Mouse (Mus musculus) forebrain, embryonic 11.5 days (tissue): Measurements from ENCODE around the gene Blnk. TPM values are rescaled to one million over a fixed set of nuclear protein-coding genes. Genes with fewer than 3 reads are reported as not detected.
A peak's percentile ranks its signal among the peaks of the same experiment; 100 is the strongest.

Source experiments
- ATAC-seq: fragments of 200-750 bp; cut with Nextera tagmentation; replicated peaks from 2 replicates; pipeline ENCODE4 v1.8.0; 2017; ENCODE audit warnings: moderate TSS enrichment; ENCODE audit not compliant: low FRiP score
- DNase-seq: peaks from one replicate; pipeline ENCODE4 v3.0.0-alpha.2; 2017; ENCODE audit warnings: low spot score
- H3K27ac ChIP-seq: fragments of 300-500 bp; sonication (generic); 2 replicates; pipeline ENCODE4 v1.5.1; 2014; ENCODE audit warnings: low read depth, low read length
- H3K27me3 ChIP-seq: fragments of 300-500 bp; sonication (generic); 2 replicates; pipeline ENCODE4 v1.6.1; 2014; ENCODE audit warnings: mild to moderate bottlenecking, low read length, mixed read lengths; ENCODE audit not compliant: control insufficient read depth, insufficient read depth
- H3K36me3 ChIP-seq: fragments of 300-500 bp; sonication (generic); 2 replicates; pipeline ENCODE4 v1.6.1; 2014; ENCODE audit warnings: mild to moderate bottlenecking, low read length, moderate library complexity, mixed read lengths; ENCODE audit not compliant: control insufficient read depth, insufficient read depth
- H3K4me1 ChIP-seq: fragments of 300-500 bp; sonication (generic); replicated peaks from 2 replicates; pipeline ENCODE4 v1.6.1; 2014; ENCODE audit warnings: low read length, mixed read lengths; ENCODE audit not compliant: control insufficient read depth, insufficient read depth
- H3K4me2 ChIP-seq: fragments of 300-500 bp; sonication (generic); 2 replicates; pipeline ENCODE4 v1.6.1; 2014; ENCODE audit warnings: low read depth, mild to moderate bottlenecking, low read length, moderate library complexity, mixed read lengths; ENCODE audit not compliant: severe bottlenecking
- H3K4me3 ChIP-seq: fragments of 300-500 bp; sonication (generic); 2 replicates; pipeline ENCODE4 v1.5.1; 2014; ENCODE audit warnings: low read depth, low read length
- H3K9ac ChIP-seq: fragments of 300-500 bp; sonication (generic); 2 replicates; pipeline ENCODE4 v1.6.1; 2014; ENCODE audit warnings: low read length
- H3K9me3 ChIP-seq: fragments of 300-500 bp; sonication (generic); 2 replicates; pipeline ENCODE4 v1.6.1; 2016; ENCODE audit warnings: low read length, mixed read lengths; ENCODE audit not compliant: control insufficient read depth
- WGBS: fragments of 180-500 bp; shearing (Covaris S2); extraction: QIAGEN DNeasy Blood & Tissue Kit; methylation state at CpG from one replicate; pipeline ENCODE4 v1.1.7; 2014; 5-methylcytosine and 5-hydroxymethylcytosine counted together
- polyA plus RNA-seq: library from polyadenylated mRNA; unstranded; fragments of >200 nt; fragmentation: Nextera tagmentation; extraction: Ambion mirVana; gene quantifications from 2 replicates; pipeline ENCODE4 v1.2.1, GENCODE M21; 2014

Blnk gene
- polyA plus RNA-seq, 1 experiment from 2014 or later: 0.41 TPM

- Histone ChIP-seq H3K36me3 (no peaks in the 10 kb centered on the region), H3K4me3 (no peak overlapping the region), H3K27me3 (no peaks in the 10 kb centered on the region), H3K27ac (no peak overlapping the region), H3K4me1 (no peaks in the 10 kb centered on the region), H3K9ac (no peak overlapping the region), H3K9me3 (no peaks in the 10 kb centered on the region), H3K4me2 (no peak overlapping the region)
- DNase-seq: no peak
- ATAC-seq: no peak
- WGBS: 88% methylated on average over 8 of the region's 8 CpGs
Observed at GRCm38 (mm10) chr19:41026551-41026950, 32.2 kb upstream of the Blnk start.

- Histone ChIP-seq H3K4me3 (no peak overlapping the region), H3K9ac (no peak overlapping the region), H3K27me3 (no peaks in the 10 kb centered on the region), H3K4me1 (no peaks in the 10 kb centered on the region), H3K9me3 (no peaks in the 10 kb centered on the region), H3K36me3 (no peaks in the 10 kb centered on the region), H3K4me2 (no peak overlapping the region), H3K27ac (no peak overlapping the region)
- no peak for ATAC-seq
- 89% methylated on average over 4 of the region's 4 CpGs for WGBS
- DNase-seq: no peak
Observed at GRCm38 (mm10) chr19:41022244-41022643, 27.9 kb upstream of the Blnk start.

DNA sequence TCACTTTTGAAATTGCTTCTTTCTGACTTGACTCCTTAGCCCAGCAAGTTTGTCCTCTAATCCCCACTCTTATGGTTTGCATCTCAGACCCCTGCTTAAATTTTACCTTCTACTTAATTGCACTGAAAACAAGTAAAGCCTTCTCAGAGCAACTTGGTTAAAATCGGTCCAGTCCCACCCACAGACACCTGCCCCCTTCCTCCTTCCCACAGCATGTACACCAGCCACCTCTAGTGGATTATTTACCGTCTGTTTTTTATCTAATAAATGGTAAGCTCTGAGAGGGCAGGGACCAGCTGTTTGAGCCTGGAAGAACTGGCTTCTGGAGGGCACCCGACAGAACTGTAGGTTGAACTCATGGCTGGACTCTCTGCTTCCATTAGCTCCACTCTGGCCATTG, 26.2 kb upstream of the Blnk start:
- H3K27me3 ChIP-seq: no peaks in the 10 kb centered on the region
- WGBS: 61% methylated on average over 3 of the region's 3 CpGs
- H3K9me3 ChIP-seq: no peaks in the 10 kb centered on the region
- no peaks in the 10 kb centered on the region for H3K36me3 ChIP-seq
- no peak overlapping the region for H3K4me2 ChIP-seq
- H3K4me3 ChIP-seq: no peak overlapping the region
- no peak for ATAC-seq
- no peak overlapping the region for H3K9ac ChIP-seq
- DNase-seq: no peak
- H3K27ac ChIP-seq: no peak overlapping the region
- no peaks in the 10 kb centered on the region for H3K4me1 ChIP-seq

DNA sequence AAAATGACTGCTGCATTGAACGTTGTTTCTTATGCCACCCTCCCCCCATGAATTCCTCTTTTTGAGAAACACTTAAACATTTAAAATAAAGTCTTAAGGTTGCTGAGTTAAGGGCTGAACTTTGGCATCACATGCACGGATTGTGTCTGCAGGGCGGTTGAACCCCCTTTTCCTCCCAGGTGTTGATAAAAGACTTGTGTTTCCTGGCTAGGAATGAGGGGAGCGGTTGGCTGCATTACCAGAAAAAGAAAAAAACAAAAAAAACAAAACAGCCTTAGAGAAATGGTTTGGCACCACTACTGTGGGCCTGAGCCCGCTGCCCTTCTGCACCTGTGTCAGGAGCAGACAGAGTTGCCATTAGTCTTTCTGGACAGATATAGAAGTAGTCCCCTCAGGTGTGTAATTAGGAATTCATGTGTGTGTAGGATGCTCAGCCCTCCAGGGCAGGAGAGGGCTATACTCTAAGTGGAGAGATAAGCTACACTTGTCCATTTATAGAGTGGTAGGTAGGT, 24.9 kb upstream of the Blnk start:
- no peak for ATAC-seq
- Histone ChIP-seq H3K27me3 (peaks cover 2% of the 10 kb centered on the region; the same call in 1 of the 2 replicates), H3K4me3 (no peak overlapping the region), H3K36me3 (no peaks in the 10 kb centered on the region), H3K27ac (no peak overlapping the region), H3K9ac (no peak overlapping the region), H3K9me3 (no peaks in the 10 kb centered on the region), H3K4me2 (no peak overlapping the region), H3K4me1 (no peaks in the 10 kb centered on the region)
- DNase-seq: no peak
- 90% methylated on average over 5 of the region's 5 CpGs for WGBS

GRCm38 (mm10) chr19:41015951-41016716, 21.8 kb upstream of the Blnk start:
- Histone ChIP-seq H3K36me3 (no peaks in the 10 kb centered on the region), H3K4me3 (no peak overlapping the region), H3K4me2 (peak overlapping the region; percentile 44), H3K27ac (no peak overlapping the region), H3K9me3 (no peaks in the 10 kb centered on the region), H3K27me3 (peaks cover 2% of the 10 kb centered on the region; the same call in 1 of the 2 replicates), H3K9ac (no peak overlapping the region), H3K4me1 (no peaks in the 10 kb centered on the region)
- ATAC-seq (peak; percentile 51), DNase-seq (peak; percentile 47)
- WGBS: 18% methylated on average over 14 of the region's 14 CpGs

GRCm38 (mm10) chr19:41014003-41014402, 19.7 kb upstream of the Blnk start:
- ATAC-seq (no peak), DNase-seq (no peak)
- no peak overlapping the region for H3K4me2 ChIP-seq
- H3K9me3 ChIP-seq: no peaks in the 10 kb centered on the region
- no peak overlapping the region for H3K27ac ChIP-seq
- H3K36me3 ChIP-seq: no peaks in the 10 kb centered on the region
- peaks cover 2% of the 10 kb centered on the region; the same call in 1 of the 2 replicates for H3K27me3 ChIP-seq
- H3K9ac ChIP-seq: no peak overlapping the region
- WGBS: 34% methylated on average over 9 of the region's 9 CpGs
- H3K4me1 ChIP-seq: no peaks in the 10 kb centered on the region
- H3K4me3 ChIP-seq: no peak overlapping the region

- ATAC-seq (no peak), DNase-seq (no peak)
- Histone ChIP-seq H3K4me3 (no peak overlapping the region), H3K36me3 (no peaks in the 10 kb centered on the region), H3K27ac (no peak overlapping the region), H3K9me3 (no peaks in the 10 kb centered on the region), H3K27me3 (peaks cover 2% of the 10 kb centered on the region; the same call in 1 of the 2 replicates), H3K4me2 (no peak overlapping the region), H3K4me1 (no peaks in the 10 kb centered on the region), H3K9ac (no peak overlapping the region)
- 6% methylated on average over 5 of the region's 5 CpGs for WGBS
Observed at GRCm38 (mm10) chr19:41013591-41013990, 19.3 kb upstream of the Blnk start.

DNA sequence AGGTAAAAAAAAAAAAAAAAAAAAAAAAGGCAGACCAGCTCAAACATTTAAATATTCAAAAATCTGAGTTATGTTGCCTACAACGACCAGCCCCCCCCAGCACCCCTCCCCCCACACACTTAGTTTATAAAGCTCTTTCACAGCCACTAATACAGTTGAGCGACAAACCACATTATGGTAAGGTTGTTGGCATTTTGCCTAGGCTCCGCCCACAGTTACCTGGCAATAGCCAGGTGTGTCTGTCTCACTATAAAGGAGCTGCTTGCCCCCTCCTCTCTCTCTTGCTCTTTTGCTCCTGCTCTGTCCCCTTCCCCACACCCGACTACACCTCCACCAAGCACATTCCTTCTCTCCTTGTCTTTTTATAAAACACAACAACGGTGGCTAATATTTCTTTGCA, 17.3 kb upstream of the Blnk start:
- H3K36me3 ChIP-seq: no peaks in the 10 kb centered on the region
- H3K27ac ChIP-seq: no peak overlapping the region
- DNase-seq (no peak), ATAC-seq (no peak)
- H3K27me3 ChIP-seq: peaks cover 2% of the 10 kb centered on the region; the same call in 1 of the 2 replicates
- no peaks in the 10 kb centered on the region for H3K9me3 ChIP-seq
- no peak overlapping the region for H3K4me3 ChIP-seq
- 38% methylated on average over 5 of the region's 5 CpGs for WGBS
- H3K9ac ChIP-seq: no peak overlapping the region
- no peak overlapping the region for H3K4me2 ChIP-seq
- no peaks in the 10 kb centered on the region for H3K4me1 ChIP-seq
